In genomic region chr8:73645582-73645981, GRCm38 (mm10) we compare ENCODE assay signal across 31 mouse cellular contexts.
"Had no signal": no experiment of that assay in that cellular context is flagged by ENCODE, and none has a peak within 500 bp of the region (broad histone marks: within the 10 kb centered on the region; RNA-seq: fewer than 3 reads in every experiment).

No protein-coding gene starts in this region.

- H3K4me2 ChIP-seq: limb, embryonic 12.5 days; limb, embryonic 15.5 days; liver, embryonic 11.5 days; liver, embryonic 12.5 days; liver, embryonic 13.5 days; liver, embryonic 15.5 days; lung, embryonic 14.5 days; lung, embryonic 15.5 days; midbrain, embryonic 11.5 days; midbrain, embryonic 12.5 days; midbrain, embryonic 13.5 days; midbrain, embryonic 15.5 days; neural tube, embryonic 12.5 days had no signal

- H3K4me3 ChIP-seq: left cerebral cortex, adult 2 months; limb, embryonic 12.5 days; limb, embryonic 15.5 days; liver, embryonic 12.5 days; liver, embryonic 13.5 days; liver, embryonic 15.5 days; lung, embryonic 15.5 days; megakaryocyte, embryonic 14.5 days; midbrain, embryonic 10.5 days; midbrain, embryonic 12.5 days; midbrain, embryonic 13.5 days; midbrain, embryonic 15.5 days; myocyte; neural tube, embryonic 12.5 days had no signal

- H3K27me3 ChIP-seq: limb, embryonic 12.5 days; limb, embryonic 15.5 days; liver, embryonic 12.5 days; liver, embryonic 13.5 days; liver, embryonic 15.5 days; lung, embryonic 15.5 days; megakaryocyte, embryonic 14.5 days; midbrain, embryonic 12.5 days; midbrain, embryonic 13.5 days; midbrain, embryonic 15.5 days; neural tube, embryonic 12.5 days had no signal

- H3K27ac ChIP-seq: left cerebral cortex, adult 2 months; limb, embryonic 12.5 days; limb, embryonic 15.5 days; liver, embryonic 12.5 days; liver, embryonic 13.5 days; liver, embryonic 14.5 days; liver, embryonic 15.5 days; lung, embryonic 15.5 days; macrophage; midbrain, embryonic 10.5 days; midbrain, embryonic 12.5 days; midbrain, embryonic 13.5 days; midbrain, embryonic 15.5 days; neural tube, embryonic 12.5 days had no signal

- H3K4me1 ChIP-seq: limb, embryonic 12.5 days; limb, embryonic 15.5 days; liver, embryonic 12.5 days; liver, embryonic 13.5 days; liver, embryonic 15.5 days; lung, embryonic 15.5 days; megakaryocyte, embryonic 14.5 days; midbrain, embryonic 10.5 days; midbrain, embryonic 12.5 days; midbrain, embryonic 13.5 days; midbrain, embryonic 15.5 days; neural tube, embryonic 12.5 days had no signal

- H3K36me3 ChIP-seq: limb, embryonic 12.5 days; limb, embryonic 15.5 days; liver, embryonic 12.5 days; liver, embryonic 13.5 days; liver, embryonic 15.5 days; lung, embryonic 15.5 days; midbrain, embryonic 10.5 days; midbrain, embryonic 12.5 days; midbrain, embryonic 13.5 days; midbrain, embryonic 15.5 days; neural tube, embryonic 12.5 days had no signal

- ATAC-seq: liver, embryonic 12.5 days; liver, postnatal 0 days; lung, postnatal 0 days; midbrain, embryonic 13.5 days; midbrain, embryonic 15.5 days; midbrain, embryonic 16.5 days had no signal

- DNase-seq: left cerebral cortex, postnatal 4 days; liver; liver, embryonic 13.5 days; liver, postnatal 0 days; lung, adult 18-20 months; lung, adult 2 months; lung, embryonic 14.5 days; lung, postnatal 10 days; lung, postnatal 14 days; lung, postnatal 36 days; lung, postnatal 4 days; midbrain, embryonic 14.5 days had no signal

- H3K9me3 ChIP-seq: limb, embryonic 15.5 days; liver, embryonic 12.5 days; liver, embryonic 13.5 days; liver, embryonic 15.5 days; lung, embryonic 15.5 days; midbrain, embryonic 10.5 days; midbrain, embryonic 12.5 days; midbrain, embryonic 13.5 days; midbrain, embryonic 15.5 days; neural tube, embryonic 12.5 days had no signal

- H3K9ac ChIP-seq: limb, embryonic 12.5 days; limb, embryonic 15.5 days; liver, embryonic 12.5 days; liver, embryonic 13.5 days; liver, embryonic 14.5 days; liver, embryonic 15.5 days; liver, postnatal 0 days; lung, embryonic 14.5 days; lung, embryonic 15.5 days; midbrain, embryonic 12.5 days; midbrain, embryonic 13.5 days; midbrain, embryonic 15.5 days; neural tube, embryonic 12.5 days had no signal
